Mouse (Mus musculus): ENCODE data around the gene Scrn3.
A peak's percentile ranks its signal among the peaks of the same experiment; 100 is the strongest.

Scrn3 gene

DNA sequence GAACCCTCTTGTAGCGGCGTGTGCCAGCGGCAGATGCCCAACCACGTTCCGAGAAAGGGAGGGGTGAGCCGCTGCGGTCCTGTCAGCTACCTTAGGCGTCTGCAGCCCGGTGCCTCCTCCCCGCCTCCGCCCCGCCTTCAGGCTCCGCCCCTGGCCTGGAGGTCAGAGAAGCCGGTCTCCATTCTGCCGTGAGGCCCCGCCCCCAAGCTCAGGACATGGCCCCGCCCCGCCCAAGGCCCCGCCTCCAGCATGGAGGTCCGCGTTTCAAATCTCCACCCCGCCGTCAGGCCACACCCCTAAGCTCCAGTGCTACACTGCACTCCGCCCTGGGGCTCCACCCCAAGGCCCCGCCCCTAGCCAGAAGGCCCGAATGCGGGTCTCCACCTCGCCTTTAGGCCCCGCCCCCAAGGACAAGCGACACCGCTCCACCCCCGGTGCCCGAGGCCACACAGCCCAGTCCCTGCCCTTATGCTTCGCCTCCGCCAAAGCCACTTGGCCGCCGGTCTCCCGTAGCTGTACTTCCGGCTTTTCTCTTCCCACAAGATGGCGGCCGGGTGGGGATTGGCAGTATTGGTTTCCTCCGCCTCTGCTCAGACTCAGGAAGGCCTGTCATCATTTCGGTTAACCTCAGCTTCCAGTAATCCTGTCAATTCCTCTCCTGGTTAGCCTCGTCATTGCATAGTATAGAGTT lies 74.1 kb downstream of the Scrn3 start, which contains the start of gene Gpr155:
Gpr155 (minus strand) TSS at position 217 of the 691 bp plus-strand sequence.
- DNase-seq = peak; percentile 100
